Mouse (Mus musculus) hindbrain, embryonic 12.5 days (tissue): ENCODE data around the gene Mpp6. TPM values are rescaled to one million over a fixed set of nuclear protein-coding genes. Genes with fewer than 3 reads are reported as not detected.

ENCODE experiments used
- ATAC-seq: fragments of 200-750 bp; cut with Nextera tagmentation; 2 replicates; pipeline ENCODE4 v1.8.0; 2017; ENCODE audit warnings: moderate TSS enrichment; ENCODE audit not compliant: low FRiP score
- H3K27ac ChIP-seq: fragments of 300-500 bp; sonication (generic); 2 replicates; pipeline ENCODE4 v1.5.1; 2016; ENCODE audit warnings: mild to moderate bottlenecking
- H3K27me3 ChIP-seq: fragments of 300-500 bp; sonication (generic); 2 replicates; pipeline ENCODE4 v1.6.1; 2016; ENCODE audit warnings: mild to moderate bottlenecking
- H3K36me3 ChIP-seq: fragments of 300-500 bp; sonication (generic); 2 replicates; pipeline ENCODE4 v1.6.1; 2016; ENCODE audit warnings: mild to moderate bottlenecking
- H3K4me1 ChIP-seq: fragments of 300-500 bp; sonication (generic); 2 replicates; pipeline ENCODE4 v1.6.1; 2016
- H3K4me2 ChIP-seq: fragments of 300-500 bp; sonication (generic); replicated peaks from 2 replicates; pipeline ENCODE4 v1.6.1; 2016; ENCODE audit warnings: mild to moderate bottlenecking
- H3K4me3 ChIP-seq: fragments of 300-500 bp; sonication (generic); 2 replicates; pipeline ENCODE4 v1.5.1; 2016; ENCODE audit warnings: mild to moderate bottlenecking
- H3K9ac ChIP-seq: fragments of 300-500 bp; sonication (generic); 2 replicates; pipeline ENCODE4 v1.6.1; 2016; ENCODE audit warnings: mild to moderate bottlenecking, moderate library complexity
- H3K9me3 ChIP-seq: fragments of 300-500 bp; sonication (generic); replicated peaks from 2 replicates; pipeline ENCODE4 v1.6.1; 2016; ENCODE audit warnings: mild to moderate bottlenecking
- WGBS: fragments of 180-500 bp; shearing (Covaris S2); methylation state at CpG from one replicate; pipeline ENCODE4 v1.1.7; 2016; 5-methylcytosine and 5-hydroxymethylcytosine counted together
- polyA plus RNA-seq: library from polyadenylated mRNA; unstranded; fragments of >200 nt; fragmentation: Nextera tagmentation; extraction: Ambion mirVana; gene quantifications from 2 replicates; pipeline ENCODE4 v1.2.1, GENCODE M21; 2016

Gene Mpp6
- polyA plus RNA-seq, 1 experiment from 2014 or later, result 76.9 TPM

DNA sequence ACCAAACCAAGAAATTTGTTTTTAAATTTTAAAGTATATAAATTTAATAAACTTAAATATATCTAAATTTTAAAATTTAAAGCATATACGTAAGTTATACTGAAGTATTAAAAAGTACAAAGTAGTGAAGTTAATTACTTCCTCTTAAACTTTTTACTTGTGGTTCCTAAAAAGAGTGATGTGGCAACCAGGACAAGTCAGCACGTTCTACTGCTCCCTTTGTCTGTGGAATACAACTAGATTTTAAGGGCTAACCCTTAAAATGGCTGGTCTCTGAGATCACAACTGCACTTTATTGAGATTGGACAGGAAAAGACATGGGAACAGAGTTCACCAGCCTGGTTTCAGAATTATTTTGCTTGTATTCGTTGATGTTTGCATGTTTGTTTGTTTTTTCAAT is 53.0 kb downstream of the Mpp6 start:
- Histone ChIP-seq H3K27ac (no peak overlapping the region), H3K4me2 (no peak overlapping the region), H3K9me3 (no peaks in the 10 kb centered on the region), H3K9ac (no peak overlapping the region), H3K4me1 (no peaks in the 10 kb centered on the region), H3K27me3 (no peaks in the 10 kb centered on the region), H3K36me3 (no peaks in the 10 kb centered on the region), H3K4me3 (no peak overlapping the region)
- no peak for ATAC-seq
- 91% methylated on average over 3 of the region's 3 CpGs for WGBS

DNA sequence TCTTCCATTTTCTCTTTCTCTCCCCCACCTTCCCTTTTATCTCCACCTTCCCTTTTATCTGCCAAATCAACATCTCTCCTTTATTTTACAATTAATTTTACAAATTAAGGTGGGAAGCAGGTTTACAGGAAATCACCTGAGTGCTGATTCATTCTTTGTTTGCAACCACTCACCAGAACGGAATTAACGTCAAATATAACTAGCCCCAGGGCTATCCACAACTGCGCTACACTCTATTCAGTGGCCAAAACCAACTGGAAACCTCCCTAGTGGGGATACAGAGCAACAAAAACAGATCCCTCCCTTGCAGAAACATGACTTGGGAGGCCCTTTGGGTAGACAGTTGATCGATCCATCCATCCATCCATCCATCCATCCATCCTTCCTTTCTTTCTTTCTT is 58.8 kb downstream of the Mpp6 start:
- no peaks in the 10 kb centered on the region for H3K27me3 ChIP-seq
- H3K4me2 ChIP-seq, result no peak overlapping the region
- H3K36me3 ChIP-seq, result 0 out of 2 replicates have a peak, but pooled peaks cover 3% of the 10 kb centered on the region
- H3K9me3 ChIP-seq, result no peaks in the 10 kb centered on the region
- no peaks in the 10 kb centered on the region for H3K4me1 ChIP-seq
- no peak for ATAC-seq
- no peak overlapping the region for H3K4me3 ChIP-seq
- 92% methylated on average over 4 of the region's 4 CpGs for WGBS
- H3K9ac ChIP-seq, result no peak overlapping the region
- H3K27ac ChIP-seq, result no peak overlapping the region

DNA sequence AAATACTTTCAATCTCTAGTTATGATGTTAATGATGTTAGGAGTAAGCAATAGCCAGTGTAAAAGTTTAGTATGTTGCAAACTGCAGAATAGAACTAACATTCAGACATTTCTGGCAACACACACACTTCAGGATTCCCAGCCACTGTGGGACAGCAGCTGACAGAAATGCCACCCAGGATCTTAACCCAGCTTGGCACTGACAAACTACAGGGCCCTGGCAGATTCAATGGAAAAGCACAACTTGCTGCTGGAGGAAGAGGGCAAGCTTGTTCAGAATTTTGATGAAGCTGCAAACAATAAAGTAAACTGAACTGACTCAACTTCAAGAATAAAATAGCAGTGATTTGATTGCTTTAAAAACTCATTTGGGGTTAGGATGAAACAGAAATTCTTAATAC is 59.7 kb downstream of the Mpp6 start:
- no peaks in the 10 kb centered on the region for H3K27me3 ChIP-seq
- no peak for ATAC-seq

DNA sequence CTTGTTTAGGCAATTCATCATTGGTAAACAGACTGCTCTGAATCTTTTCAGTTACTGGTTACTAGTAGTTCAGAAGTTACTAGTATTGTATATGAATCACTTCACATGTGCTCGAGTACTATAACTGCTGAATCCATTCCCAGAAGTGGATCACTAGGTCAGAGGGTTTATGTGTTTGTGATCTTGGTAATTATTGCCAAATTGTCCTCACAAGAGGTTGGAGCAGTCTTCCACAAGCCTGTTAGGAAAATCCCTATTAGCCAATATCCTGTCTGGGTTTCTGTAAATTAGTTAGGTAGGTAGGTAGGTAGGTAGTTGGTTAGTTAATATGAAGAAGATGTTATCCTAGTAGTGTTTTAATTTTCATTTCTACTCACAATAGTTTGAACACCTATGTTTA is 65.7 kb downstream of the Mpp6 start:
- Histone ChIP-seq H3K9ac (no peak overlapping the region), H3K4me3 (no peak overlapping the region), H3K27me3 (no peaks in the 10 kb centered on the region), H3K36me3 (0 out of 2 replicates have a peak, but pooled peaks cover 3% of the 10 kb centered on the region), H3K27ac (no peak overlapping the region), H3K9me3 (no peaks in the 10 kb centered on the region), H3K4me1 (no peaks in the 10 kb centered on the region), H3K4me2 (no peak overlapping the region)
- no peak for ATAC-seq
- 96% methylated on average over 1 of the region's 1 CpGs for WGBS

More for the DNA sequence above, 59.7 kb downstream of the Mpp6 start:
- Histone ChIP-seq H3K4me1 (no peaks in the 10 kb centered on the region), H3K9me3 (no peaks in the 10 kb centered on the region), H3K27ac (no peak overlapping the region), H3K9ac (no peak overlapping the region), H3K4me3 (no peak overlapping the region), H3K36me3 (0 out of 2 replicates have a peak, but pooled peaks cover 3% of the 10 kb centered on the region), H3K4me2 (no peak overlapping the region)

DNA sequence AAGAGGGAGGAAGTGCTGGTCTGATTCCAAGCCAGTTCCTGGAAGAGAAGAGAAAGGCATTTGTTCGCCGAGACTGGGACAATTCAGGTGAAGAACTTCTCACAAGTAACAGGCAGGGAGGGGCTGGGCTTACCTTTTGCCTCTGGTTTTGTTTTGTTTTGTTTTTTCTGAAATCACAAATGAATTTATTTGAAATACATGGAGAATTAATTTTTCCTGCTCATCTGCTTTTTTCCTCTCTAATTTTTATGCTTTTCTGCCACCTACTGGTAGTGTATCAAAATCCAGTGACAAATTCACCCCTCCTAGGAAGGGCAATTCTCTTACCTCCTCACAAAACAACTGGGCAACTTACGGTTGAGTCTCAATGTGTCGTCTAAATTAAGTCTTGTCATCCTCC is 70.1 kb downstream of the Mpp6 start:
- ATAC-seq, result no peak
- H3K36me3 ChIP-seq, result peaks cover 10% of the 10 kb centered on the region; the same call in 1 of the 2 replicates
- 83% methylated on average over 4 of the region's 4 CpGs for WGBS

DNA sequence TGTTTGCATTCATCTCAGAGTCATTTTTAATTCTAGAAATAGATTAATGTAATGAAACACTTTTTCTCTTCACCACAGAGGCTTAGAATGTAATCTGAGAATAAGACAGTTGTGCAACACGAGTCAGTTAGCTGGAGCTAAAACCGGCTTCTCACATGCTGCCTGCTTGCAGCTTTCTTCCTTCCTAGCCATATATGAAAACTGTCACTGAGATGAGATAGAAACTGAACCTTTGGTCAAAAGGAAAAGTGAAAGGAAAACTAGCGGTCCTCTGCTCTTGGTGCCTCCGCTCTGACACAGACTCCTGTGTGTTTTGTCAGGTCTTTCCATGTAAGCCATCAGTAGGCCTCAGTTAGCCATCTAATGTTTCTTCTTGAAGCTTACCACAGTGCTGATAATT is 77.9 kb downstream of the Mpp6 start:
- H3K27me3 ChIP-seq, result no peaks in the 10 kb centered on the region
- H3K4me2 ChIP-seq, result no peak overlapping the region
- no peak overlapping the region for H3K4me3 ChIP-seq
- H3K36me3 ChIP-seq, result peaks cover 11% of the 10 kb centered on the region; the same call in 1 of the 2 replicates
- ATAC-seq, result no peak
- H3K27ac ChIP-seq, result no peak overlapping the region
- no peak overlapping the region for H3K9ac ChIP-seq
- H3K9me3 ChIP-seq, result no peaks in the 10 kb centered on the region
- H3K4me1 ChIP-seq, result no peaks in the 10 kb centered on the region
- 84% methylated on average over 4 of the region's 4 CpGs for WGBS

More for the DNA sequence above, 70.1 kb downstream of the Mpp6 start:
- Histone ChIP-seq H3K9ac (no peak overlapping the region), H3K27me3 (no peaks in the 10 kb centered on the region), H3K4me3 (no peak overlapping the region), H3K4me2 (no peak overlapping the region), H3K4me1 (no peaks in the 10 kb centered on the region), H3K27ac (no peak overlapping the region), H3K9me3 (no peaks in the 10 kb centered on the region)

DNA sequence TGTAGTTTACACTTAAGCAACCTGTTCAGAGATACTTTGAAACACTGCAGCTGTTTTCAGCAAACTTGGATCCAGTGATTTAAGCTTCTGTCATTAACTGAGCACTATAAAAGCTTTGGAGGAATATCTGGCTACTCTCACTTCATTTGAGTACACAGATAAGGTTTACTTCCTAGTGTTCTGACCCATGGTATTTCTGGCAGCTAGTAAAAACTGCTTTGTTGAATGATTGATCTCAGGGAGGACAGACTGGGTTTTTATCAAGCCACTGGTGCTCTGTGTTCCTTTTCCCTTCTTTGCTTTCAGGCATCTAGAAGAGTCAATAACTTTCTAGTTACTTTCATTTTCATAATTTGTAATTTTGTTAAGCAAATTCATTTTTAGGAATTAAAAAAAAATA is 79.3 kb downstream of the Mpp6 start:
- Histone ChIP-seq H3K36me3 (peaks cover 4% of the 10 kb centered on the region; the same call in 1 of the 2 replicates), H3K9me3 (no peaks in the 10 kb centered on the region), H3K27me3 (no peaks in the 10 kb centered on the region), H3K4me1 (no peaks in the 10 kb centered on the region), H3K4me3 (no peak overlapping the region), H3K27ac (no peak overlapping the region), H3K9ac (no peak overlapping the region), H3K4me2 (no peak overlapping the region)
- ATAC-seq, result no peak

DNA sequence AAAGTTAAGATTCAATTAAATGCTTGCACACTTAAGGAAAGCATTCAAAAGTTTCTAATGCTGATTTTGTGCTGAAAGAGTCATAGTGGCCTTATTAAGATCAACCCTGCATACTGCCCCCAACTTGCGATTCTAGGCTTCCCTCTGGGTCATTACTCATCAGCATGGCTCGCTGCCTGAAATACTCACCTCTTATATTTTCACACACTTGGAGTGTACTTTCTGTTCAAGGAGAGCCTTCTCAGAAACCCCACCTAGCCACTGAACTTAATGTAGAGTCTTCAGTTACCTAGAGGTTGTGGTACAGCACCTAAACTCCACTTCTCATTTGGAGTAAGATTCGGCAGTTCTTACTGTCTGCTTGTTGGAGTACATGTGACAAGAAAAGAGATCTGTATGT is 81.6 kb downstream of the Mpp6 start:
- no peak overlapping the region for H3K9ac ChIP-seq
- no peaks in the 10 kb centered on the region for H3K27me3 ChIP-seq
- no peak overlapping the region for H3K4me3 ChIP-seq
- no peak overlapping the region for H3K4me2 ChIP-seq
- no peak overlapping the region for H3K27ac ChIP-seq
- WGBS, result 87% methylated on average over 3 of the region's 3 CpGs
- no peaks in the 10 kb centered on the region for H3K9me3 ChIP-seq
- peaks cover 5% of the 10 kb centered on the region; the same call in 1 of the 2 replicates for H3K36me3 ChIP-seq
- no peak for ATAC-seq
- no peaks in the 10 kb centered on the region for H3K4me1 ChIP-seq

DNA sequence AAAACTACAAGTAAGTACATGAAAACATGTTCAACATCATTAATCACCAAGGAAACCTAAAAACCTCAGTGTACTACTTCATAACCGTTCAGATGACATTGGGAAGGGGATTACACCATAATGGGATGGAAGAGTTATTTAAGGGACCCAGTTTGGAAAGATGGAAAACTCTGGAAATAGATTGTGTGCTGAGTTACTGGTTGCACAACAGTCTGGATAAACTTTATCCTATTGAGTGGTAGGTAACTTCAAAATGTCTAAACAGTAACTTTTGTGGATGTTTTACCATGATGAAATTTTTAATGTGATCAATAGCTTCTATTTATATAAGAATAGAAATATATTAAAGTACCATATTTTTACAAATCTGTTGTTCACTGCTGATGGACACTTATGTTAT is 82.1 kb downstream of the Mpp6 start:
- no peak overlapping the region for H3K4me2 ChIP-seq
- peaks cover 5% of the 10 kb centered on the region; the same call in 1 of the 2 replicates for H3K36me3 ChIP-seq
- no peaks in the 10 kb centered on the region for H3K27me3 ChIP-seq
- no peak for ATAC-seq
- H3K4me3 ChIP-seq, result no peak overlapping the region
- 87% methylated on average over 1 of the region's 1 CpGs for WGBS
- no peaks in the 10 kb centered on the region for H3K9me3 ChIP-seq
- H3K9ac ChIP-seq, result no peak overlapping the region
- H3K4me1 ChIP-seq, result no peaks in the 10 kb centered on the region
- H3K27ac ChIP-seq, result no peak overlapping the region

DNA sequence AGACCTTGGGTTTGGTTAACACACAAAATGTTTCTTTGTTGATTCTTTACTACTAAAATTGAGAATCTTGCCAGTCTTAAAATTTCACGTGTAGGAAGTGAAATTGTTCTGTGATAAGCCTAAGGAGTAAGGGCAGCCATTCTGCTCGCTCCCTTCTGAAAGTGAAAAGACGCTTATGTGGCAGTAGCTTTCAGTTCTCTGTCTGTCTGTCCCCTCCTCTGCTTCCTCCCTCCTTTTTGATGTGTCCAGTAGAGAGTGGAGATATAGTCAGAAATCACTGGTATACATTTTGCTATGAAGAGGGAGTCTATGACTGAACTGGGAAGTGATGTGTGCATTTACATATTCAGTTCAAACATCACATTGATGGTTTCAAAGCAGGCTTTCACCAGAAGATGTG is 82.8 kb downstream of the Mpp6 start:
- Histone ChIP-seq H3K9me3 (no peaks in the 10 kb centered on the region), H3K27me3 (no peaks in the 10 kb centered on the region), H3K27ac (no peak overlapping the region), H3K4me3 (no peak overlapping the region), H3K36me3 (peaks cover 5% of the 10 kb centered on the region; the same call in 1 of the 2 replicates), H3K9ac (no peak overlapping the region), H3K4me2 (no peak overlapping the region), H3K4me1 (no peaks in the 10 kb centered on the region)
- WGBS, result 92% methylated on average over 3 of the region's 3 CpGs
- ATAC-seq, result no peak

DNA sequence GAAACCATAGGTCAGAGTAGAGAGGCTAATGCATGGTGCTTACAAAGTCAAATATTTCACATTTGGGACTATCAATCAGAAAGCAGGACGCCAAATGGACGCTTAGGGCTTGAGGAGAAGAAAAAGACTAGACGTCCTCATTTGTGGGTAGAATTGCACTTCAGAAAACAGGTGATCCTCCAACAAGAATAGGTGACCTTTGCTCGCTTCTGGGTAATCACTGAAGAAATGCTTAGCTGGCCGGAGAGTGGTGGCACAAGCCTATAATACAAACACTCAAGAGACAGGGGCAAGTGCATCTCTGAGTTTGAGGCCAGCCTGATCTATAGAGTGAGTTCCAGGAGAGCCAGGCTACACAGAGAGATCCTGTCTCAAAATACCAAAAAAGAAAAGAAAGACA is 83.8 kb downstream of the Mpp6 start:
- 88% methylated on average over 5 of the region's 5 CpGs for WGBS

DNA sequence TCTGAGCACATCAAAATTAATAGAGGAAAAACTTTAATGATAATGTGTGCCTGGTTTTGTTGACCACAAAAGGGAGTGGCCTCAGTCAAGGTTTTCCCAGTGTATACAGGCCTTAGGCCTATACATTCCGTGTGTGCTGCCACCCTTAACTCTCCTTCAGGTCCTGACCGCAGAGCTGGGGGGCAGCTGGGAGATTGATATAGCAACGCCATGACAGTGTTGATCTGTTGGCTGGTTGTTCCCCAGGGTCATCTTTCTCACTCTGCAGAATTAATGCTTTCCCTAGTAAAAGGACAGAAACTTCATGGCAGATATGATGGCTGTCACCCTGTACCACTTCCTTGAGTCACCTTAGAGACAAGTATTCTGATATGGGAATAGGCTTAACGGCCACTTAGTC is 94.3 kb downstream of the Mpp6 start:
- H3K4me1 ChIP-seq, result no peaks in the 10 kb centered on the region
- WGBS, result 81% methylated on average over 4 of the region's 4 CpGs
- no peaks in the 10 kb centered on the region for H3K27me3 ChIP-seq
- H3K36me3 ChIP-seq, result peaks cover 5% of the 10 kb centered on the region; the same call in 1 of the 2 replicates
- no peak for ATAC-seq
- no peak overlapping the region for H3K4me3 ChIP-seq
- no peak overlapping the region for H3K27ac ChIP-seq
- H3K4me2 ChIP-seq, result no peak overlapping the region
- no peaks in the 10 kb centered on the region for H3K9me3 ChIP-seq
- H3K9ac ChIP-seq, result no peak overlapping the region

More for the DNA sequence above, 83.8 kb downstream of the Mpp6 start:
- no peak overlapping the region for H3K9ac ChIP-seq
- no peaks in the 10 kb centered on the region for H3K9me3 ChIP-seq
- H3K27me3 ChIP-seq, result no peaks in the 10 kb centered on the region
- no peak for ATAC-seq
- H3K4me3 ChIP-seq, result no peak overlapping the region
- H3K4me2 ChIP-seq, result no peak overlapping the region
- peaks cover 5% of the 10 kb centered on the region; the same call in 1 of the 2 replicates for H3K36me3 ChIP-seq
- H3K27ac ChIP-seq, result no peak overlapping the region
- H3K4me1 ChIP-seq, result no peaks in the 10 kb centered on the region

DNA sequence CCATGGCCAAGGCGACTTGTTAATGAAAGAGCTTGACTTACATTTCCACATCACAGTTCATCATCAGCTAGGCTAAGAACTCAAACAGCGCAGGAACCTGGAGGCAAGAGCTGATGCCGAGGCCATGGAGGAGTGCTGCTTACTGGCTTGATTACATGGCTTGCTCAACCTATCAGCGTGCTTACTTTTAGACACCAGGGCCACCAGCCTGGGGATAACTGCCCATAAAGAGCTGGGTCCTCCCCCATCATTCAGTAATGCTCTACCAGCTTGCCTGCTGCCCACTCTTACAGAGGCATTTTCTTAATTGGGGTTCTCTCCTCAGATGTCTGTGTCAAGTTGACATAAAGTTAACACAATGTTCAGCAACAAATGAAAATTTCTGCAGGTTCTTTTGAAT is 95.1 kb downstream of the Mpp6 start:
- H3K36me3 ChIP-seq, result peaks cover 5% of the 10 kb centered on the region; the same call in 1 of the 2 replicates
- no peak for ATAC-seq
- no peak overlapping the region for H3K27ac ChIP-seq
- 91% methylated on average over 4 of the region's 4 CpGs for WGBS
- no peaks in the 10 kb centered on the region for H3K4me1 ChIP-seq
- H3K4me2 ChIP-seq, result no peak overlapping the region
- H3K27me3 ChIP-seq, result no peaks in the 10 kb centered on the region
- no peaks in the 10 kb centered on the region for H3K9me3 ChIP-seq
- no peak overlapping the region for H3K9ac ChIP-seq
- H3K4me3 ChIP-seq, result no peak overlapping the region
